Mouse (Mus musculus) testis, adult 2 months (tissue): ENCODE measurements around the gene Olfr272.

Experiments
- CTCF ChIP-seq: fragments of 200-500 bp; IDR thresholded peaks from 2 replicates; pipeline ENCODE4 v1.5.1; 2012; ENCODE audit warnings: low read depth, mild to moderate bottlenecking, inconsistent platforms, low read length, moderate library complexity; ENCODE audit not compliant: control insufficient read depth, insufficient read depth, insufficient replicate concordance
- POLR2A ChIP-seq: fragments of 200-500 bp; IDR thresholded peaks from 2 replicates; pipeline ENCODE4 v1.6.1; 2012; ENCODE audit warnings: low read depth, mild to moderate bottlenecking, inconsistent platforms, low read length, moderate library complexity; ENCODE audit not compliant: control insufficient read depth

DNA sequence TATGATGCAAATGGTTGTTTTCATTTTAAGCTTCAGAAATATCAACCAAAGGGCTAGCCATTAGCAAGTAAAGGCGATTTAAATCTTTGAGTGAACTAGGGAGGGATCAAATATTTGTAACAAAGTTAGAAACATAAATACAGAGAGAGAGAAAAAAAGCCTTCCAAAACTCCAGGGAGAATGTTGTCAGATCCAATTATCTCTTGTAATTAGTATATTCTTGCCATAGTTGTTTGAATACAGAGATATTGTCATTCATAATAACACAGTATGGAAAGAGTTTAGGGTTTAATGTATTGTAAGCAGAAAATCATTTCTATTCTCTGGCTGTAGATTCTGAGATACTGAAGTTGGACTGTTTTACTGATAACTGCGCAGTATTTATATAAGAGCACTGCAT, at the start of gene Olfr272:
- no peak for TF ChIP-seq POLR2A
- no peak for TF ChIP-seq CTCF
